Mouse (Mus musculus): ENCODE results near the gene 1700056E22Rik. TPM values are rescaled to one million over a fixed set of nuclear protein-coding genes. Genes with fewer than 3 reads are reported as not detected.
A peak's percentile ranks its signal among the peaks of the same experiment; 100 is the strongest.

1700056E22Rik gene
- polyA plus RNA-seq, 1 experiment from 2014 or later = 1.7 TPM

GRCm38 (mm10) chr1:184065589-184066361 is 31.7 kb upstream of the 1700056E22Rik start:
- H3K27me3 ChIP-seq (ENCODE audit: insufficient read depth, low read length) = no peaks in the 10 kb centered on the region
- no peak overlapping the region for H3K27ac ChIP-seq (ENCODE audit: low read length)
- H3K36me3 ChIP-seq (ENCODE audit: insufficient read depth, low read length) = peaks cover 4% of the 10 kb centered on the region; the same call in 1 of the 2 replicates
- no peaks in the 10 kb centered on the region for H3K9me3 ChIP-seq (ENCODE audit: low read length)
- no peak overlapping the region for H3K4me2 ChIP-seq (replicated peaks; ENCODE audit: low read depth, low read length)
- H3K4me3 ChIP-seq (ENCODE audit: low read length) = no peak overlapping the region
- ATAC-seq (ENCODE audit: low FRiP score, low TSS enrichment) = no peak
- H3K4me1 ChIP-seq (ENCODE audit: insufficient read depth, low read length) = 0 out of 2 replicates have a peak, but pooled peaks cover 5% of the 10 kb centered on the region
- H3K9ac ChIP-seq (replicated peaks; ENCODE audit: low read length) = no peak overlapping the region
- 94% methylated on average over 13 of the region's 13 CpGs for WGBS

GRCm38 (mm10) chr1:184064306-184064705 is 30.2 kb upstream of the 1700056E22Rik start:
- WGBS = 79% methylated on average over 7 of the region's 7 CpGs

GRCm38 (mm10) chr1:184061901-184062300 is 27.8 kb upstream of the 1700056E22Rik start:
- no peak overlapping the region for H3K4me3 ChIP-seq (ENCODE audit: low read length)
- no peak overlapping the region for H3K9ac ChIP-seq (replicated peaks; ENCODE audit: low read length)
- no peak overlapping the region for H3K4me2 ChIP-seq (replicated peaks; ENCODE audit: low read depth, low read length)
- no peaks in the 10 kb centered on the region for H3K9me3 ChIP-seq (ENCODE audit: low read length)
- H3K27ac ChIP-seq (ENCODE audit: low read length) = no peak overlapping the region
- no peak for ATAC-seq (ENCODE audit: low FRiP score, low TSS enrichment)
- WGBS = 76% methylated on average over 1 of the region's 1 CpGs
- no peaks in the 10 kb centered on the region for H3K27me3 ChIP-seq (ENCODE audit: insufficient read depth, low read length)
- H3K36me3 ChIP-seq (ENCODE audit: insufficient read depth, low read length) = no peaks in the 10 kb centered on the region
- 0 out of 2 replicates have a peak, but pooled peaks cover 5% of the 10 kb centered on the region for H3K4me1 ChIP-seq (ENCODE audit: insufficient read depth, low read length)

More at GRCm38 (mm10) chr1:184064306-184064705, 30.2 kb upstream of the 1700056E22Rik start:
- no peak for ATAC-seq (ENCODE audit: low FRiP score, low TSS enrichment)
- H3K36me3 ChIP-seq (ENCODE audit: insufficient read depth, low read length) = peaks cover 4% of the 10 kb centered on the region; the same call in 1 of the 2 replicates
- no peaks in the 10 kb centered on the region for H3K27me3 ChIP-seq (ENCODE audit: insufficient read depth, low read length)
- 0 out of 2 replicates have a peak, but pooled peaks cover 5% of the 10 kb centered on the region for H3K4me1 ChIP-seq (ENCODE audit: insufficient read depth, low read length)
- no peak overlapping the region for H3K4me2 ChIP-seq (replicated peaks; ENCODE audit: low read depth, low read length)
- no peaks in the 10 kb centered on the region for H3K9me3 ChIP-seq (ENCODE audit: low read length)
- H3K4me3 ChIP-seq (ENCODE audit: low read length) = no peak overlapping the region
- no peak overlapping the region for H3K27ac ChIP-seq (ENCODE audit: low read length)
- H3K9ac ChIP-seq (replicated peaks; ENCODE audit: low read length) = no peak overlapping the region

- Histone ChIP-seq H3K4me1 (ENCODE audit: insufficient read depth, low read length) (0 out of 2 replicates have a peak, but pooled peaks cover 5% of the 10 kb centered on the region), H3K9me3 (ENCODE audit: low read length) (no peaks in the 10 kb centered on the region), H3K27me3 (ENCODE audit: insufficient read depth, low read length) (no peaks in the 10 kb centered on the region), H3K36me3 (ENCODE audit: insufficient read depth, low read length) (no peaks in the 10 kb centered on the region), H3K4me2 (replicated peaks; ENCODE audit: low read depth, low read length) (no peak overlapping the region), H3K4me3 (ENCODE audit: low read length) (no peak overlapping the region), H3K27ac (ENCODE audit: low read length) (peak overlapping the region; percentile 74), H3K9ac (replicated peaks; ENCODE audit: low read length) (no peak overlapping the region)
- WGBS = 69% methylated on average over 4 of the region's 4 CpGs
- ATAC-seq (ENCODE audit: low FRiP score, low TSS enrichment) = peak; percentile 50; the same call in 1 of the 2 replicates
Measured at GRCm38 (mm10) chr1:184060828-184061734, 27.0 kb upstream of the 1700056E22Rik start.

- H3K27ac ChIP-seq (ENCODE audit: low read length) = no peak overlapping the region
- 0 out of 2 replicates have a peak, but pooled peaks cover 5% of the 10 kb centered on the region for H3K4me1 ChIP-seq (ENCODE audit: insufficient read depth, low read length)
- ATAC-seq (ENCODE audit: low FRiP score, low TSS enrichment) = peak; percentile 87; the same call in 1 of the 2 replicates
- H3K36me3 ChIP-seq (ENCODE audit: insufficient read depth, low read length) = no peaks in the 10 kb centered on the region
- no peaks in the 10 kb centered on the region for H3K27me3 ChIP-seq (ENCODE audit: insufficient read depth, low read length)
- WGBS = 64% methylated on average over 9 of the region's 9 CpGs
- H3K4me3 ChIP-seq (ENCODE audit: low read length) = no peak overlapping the region
- H3K9me3 ChIP-seq (ENCODE audit: low read length) = no peaks in the 10 kb centered on the region
- H3K9ac ChIP-seq (replicated peaks; ENCODE audit: low read length) = no peak overlapping the region
- H3K4me2 ChIP-seq (replicated peaks; ENCODE audit: low read depth, low read length) = no peak overlapping the region
Measured at GRCm38 (mm10) chr1:184060381-184060780, 26.3 kb upstream of the 1700056E22Rik start.

- 88% methylated on average over 3 of the region's 3 CpGs for WGBS
- no peak overlapping the region for H3K9ac ChIP-seq (replicated peaks; ENCODE audit: low read length)
- no peak overlapping the region for H3K27ac ChIP-seq (ENCODE audit: low read length)
- H3K4me3 ChIP-seq (ENCODE audit: low read length) = no peak overlapping the region
- H3K4me1 ChIP-seq (ENCODE audit: insufficient read depth, low read length) = 0 out of 2 replicates have a peak, but pooled peaks cover 5% of the 10 kb centered on the region
- ATAC-seq (ENCODE audit: low FRiP score, low TSS enrichment) = no peak
- H3K4me2 ChIP-seq (replicated peaks; ENCODE audit: low read depth, low read length) = no peak overlapping the region
- no peaks in the 10 kb centered on the region for H3K36me3 ChIP-seq (ENCODE audit: insufficient read depth, low read length)
- H3K9me3 ChIP-seq (ENCODE audit: low read length) = no peaks in the 10 kb centered on the region
- H3K27me3 ChIP-seq (ENCODE audit: insufficient read depth, low read length) = no peaks in the 10 kb centered on the region
Measured at GRCm38 (mm10) chr1:184059814-184060213, 25.7 kb upstream of the 1700056E22Rik start.

- Histone ChIP-seq H3K9ac (replicated peaks; ENCODE audit: low read length) (no peak overlapping the region), H3K4me1 (ENCODE audit: insufficient read depth, low read length) (0 out of 2 replicates have a peak, but pooled peaks cover 5% of the 10 kb centered on the region), H3K9me3 (ENCODE audit: low read length) (no peaks in the 10 kb centered on the region), H3K4me2 (replicated peaks; ENCODE audit: low read depth, low read length) (no peak overlapping the region), H3K27ac (ENCODE audit: low read length) (no peak overlapping the region), H3K27me3 (ENCODE audit: insufficient read depth, low read length) (no peaks in the 10 kb centered on the region), H3K4me3 (ENCODE audit: low read length) (no peak overlapping the region), H3K36me3 (ENCODE audit: insufficient read depth, low read length) (no peaks in the 10 kb centered on the region)
- no peak for ATAC-seq (ENCODE audit: low FRiP score, low TSS enrichment)
- 57% methylated on average over 8 of the region's 8 CpGs for WGBS
Measured at GRCm38 (mm10) chr1:184058206-184058605, 24.1 kb upstream of the 1700056E22Rik start.

GRCm38 (mm10) chr1:184054176-184054575 is 20.1 kb upstream of the 1700056E22Rik start:
- H3K9me3 ChIP-seq (ENCODE audit: low read length) = no peaks in the 10 kb centered on the region
- no peak overlapping the region for H3K27ac ChIP-seq (ENCODE audit: low read length)
- no peak overlapping the region for H3K9ac ChIP-seq (replicated peaks; ENCODE audit: low read length)
- peaks cover 10% of the 10 kb centered on the region for H3K4me1 ChIP-seq (ENCODE audit: insufficient read depth, low read length)
- no peaks in the 10 kb centered on the region for H3K36me3 ChIP-seq (ENCODE audit: insufficient read depth, low read length)
- no peaks in the 10 kb centered on the region for H3K27me3 ChIP-seq (ENCODE audit: insufficient read depth, low read length)
- WGBS = 94% methylated on average over 2 of the region's 2 CpGs
- no peak for ATAC-seq (ENCODE audit: low FRiP score, low TSS enrichment)
- H3K4me2 ChIP-seq (replicated peaks; ENCODE audit: low read depth, low read length) = no peak overlapping the region
- H3K4me3 ChIP-seq (ENCODE audit: low read length) = no peak overlapping the region

- 84% methylated on average over 4 of the region's 4 CpGs for WGBS
- Histone ChIP-seq H3K27me3 (ENCODE audit: insufficient read depth, low read length) (no peaks in the 10 kb centered on the region), H3K4me1 (ENCODE audit: insufficient read depth, low read length) (peaks cover 10% of the 10 kb centered on the region), H3K27ac (ENCODE audit: low read length) (no peak overlapping the region), H3K36me3 (ENCODE audit: insufficient read depth, low read length) (no peaks in the 10 kb centered on the region), H3K4me3 (ENCODE audit: low read length) (no peak overlapping the region), H3K9ac (replicated peaks; ENCODE audit: low read length) (no peak overlapping the region), H3K4me2 (replicated peaks; ENCODE audit: low read depth, low read length) (no peak overlapping the region), H3K9me3 (ENCODE audit: low read length) (no peaks in the 10 kb centered on the region)
- no peak for ATAC-seq (ENCODE audit: low FRiP score, low TSS enrichment)
Measured at GRCm38 (mm10) chr1:184053711-184054110, 19.6 kb upstream of the 1700056E22Rik start.
